Mouse (Mus musculus) heart, embryonic 12.5 days (tissue): ENCODE results near the gene Prkci. TPM values are rescaled to one million over a fixed set of nuclear protein-coding genes. Genes with fewer than 3 reads are reported as not detected.

Experiments used
- ATAC-seq: fragments of 200-750 bp; cut with Nextera tagmentation; 2 replicates; pipeline ENCODE4 v1.8.0; 2017; ENCODE audit warnings: moderate TSS enrichment, moderate library complexity; ENCODE audit not compliant: insufficient number of reproducible peaks, low FRiP score
- H3K27ac ChIP-seq: fragments of 300-500 bp; sonication (generic); 2 replicates; pipeline ENCODE4 v1.5.1; 2016; ENCODE audit warnings: mild to moderate bottlenecking, moderate library complexity; ENCODE audit not compliant: poor library complexity, severe bottlenecking
- H3K27me3 ChIP-seq: fragments of 300-500 bp; sonication (generic); replicated peaks from 2 replicates; pipeline ENCODE4 v1.6.1; 2016; ENCODE audit warnings: mild to moderate bottlenecking, moderate library complexity
- H3K36me3 ChIP-seq: fragments of 300-500 bp; sonication (generic); 2 replicates; pipeline ENCODE4 v1.6.1; 2016; ENCODE audit warnings: mild to moderate bottlenecking, moderate library complexity
- H3K4me1 ChIP-seq: fragments of 300-500 bp; sonication (generic); replicated peaks from 2 replicates; pipeline ENCODE4 v1.6.1; 2016; ENCODE audit warnings: mild to moderate bottlenecking
- H3K4me2 ChIP-seq: fragments of 300-500 bp; sonication (generic); 2 replicates; pipeline ENCODE4 v1.6.1; 2016; ENCODE audit warnings: mild to moderate bottlenecking, moderate library complexity
- H3K4me3 ChIP-seq: fragments of 300-500 bp; sonication (generic); 2 replicates; pipeline ENCODE4 v1.5.1; 2016; ENCODE audit warnings: mild to moderate bottlenecking
- H3K9ac ChIP-seq: fragments of 300-500 bp; sonication (generic); 2 replicates; pipeline ENCODE4 v1.6.1; 2016; ENCODE audit warnings: mild to moderate bottlenecking, moderate library complexity
- H3K9me3 ChIP-seq: fragments of 300-500 bp; sonication (generic); replicated peaks from 2 replicates; pipeline ENCODE4 v1.6.1; 2016; ENCODE audit warnings: mild to moderate bottlenecking, moderate library complexity
- WGBS: fragments of 180-500 bp; shearing (Covaris S2); methylation state at CpG from one replicate; pipeline ENCODE4 v1.1.7; 2016; 5-methylcytosine and 5-hydroxymethylcytosine counted together
- polyA plus RNA-seq: library from polyadenylated mRNA; unstranded; fragments of >200 nt; fragmentation: Nextera tagmentation; extraction: Ambion mirVana; gene quantifications from 2 replicates; pipeline ENCODE4 v1.2.1, GENCODE M21; 2016

Gene Prkci
- polyA plus RNA-seq, 1 experiment from 2014 or later, result 28.9 TPM

- Histone ChIP-seq H3K4me1 (peaks cover 28% of the 10 kb centered on the region), H3K27ac (peak overlapping the region; percentile 93), H3K27me3 (no peaks in the 10 kb centered on the region), H3K9ac (peak overlapping the region; percentile 96), H3K4me2 (peak overlapping the region; percentile 74), H3K4me3 (peak overlapping the region; percentile 98), H3K9me3 (no peaks in the 10 kb centered on the region), H3K36me3 (no peaks in the 10 kb centered on the region)
- under 1% methylated on average over 49 of the region's 49 CpGs for WGBS
- ATAC-seq, result peak; percentile 64; the same call in 1 of the 2 replicates
Measured at GRCm38 (mm10) chr3:30995899-30996687, 546 bp downstream of the Prkci start.

- Histone ChIP-seq H3K36me3 (no peaks in the 10 kb centered on the region), H3K9ac (peak overlapping the region; percentile 96), H3K27ac (peak overlapping the region; percentile 93; the same call in 1 of the 2 replicates), H3K27me3 (no peaks in the 10 kb centered on the region), H3K9me3 (no peaks in the 10 kb centered on the region), H3K4me2 (peak overlapping the region; percentile 74), H3K4me3 (peak overlapping the region; percentile 98), H3K4me1 (peaks cover 33% of the 10 kb centered on the region)
- 2% methylated on average over 4 of the region's 4 CpGs for WGBS
- ATAC-seq, result no peak
Measured at GRCm38 (mm10) chr3:30996688-30997014, 1.1 kb downstream of the Prkci start.

GRCm38 (mm10) chr3:30999401-31000017 lies 4.0 kb downstream of the Prkci start:
- WGBS, result 68% methylated on average over 10 of the region's 10 CpGs
- peaks cover 4% of the 10 kb centered on the region; the same call in 1 of the 2 replicates for H3K36me3 ChIP-seq
- no peaks in the 10 kb centered on the region for H3K27me3 ChIP-seq
- H3K9me3 ChIP-seq, result peaks cover 4% of the 10 kb centered on the region
- 0 out of 2 replicates have a peak overlapping the region, but pooled peaks have one; percentile 1 for H3K27ac ChIP-seq
- no peak overlapping the region for H3K9ac ChIP-seq
- ATAC-seq, result no peak
- no peak overlapping the region for H3K4me3 ChIP-seq
- H3K4me2 ChIP-seq, result no peak overlapping the region
- peaks cover 33% of the 10 kb centered on the region for H3K4me1 ChIP-seq

- Histone ChIP-seq H3K36me3 (peaks cover 4% of the 10 kb centered on the region; the same call in 1 of the 2 replicates), H3K4me1 (peaks cover 37% of the 10 kb centered on the region), H3K9ac (no peak overlapping the region), H3K27ac (0 out of 2 replicates have a peak overlapping the region, but pooled peaks have one; percentile 1), H3K9me3 (peaks cover 4% of the 10 kb centered on the region), H3K27me3 (no peaks in the 10 kb centered on the region), H3K4me3 (no peak overlapping the region), H3K4me2 (no peak overlapping the region)
- ATAC-seq, result no peak
- WGBS, result 36% methylated on average over 4 of the region's 4 CpGs
Measured at GRCm38 (mm10) chr3:31000018-31000407, 4.5 kb downstream of the Prkci start.

- Histone ChIP-seq H3K27ac (no peak overlapping the region), H3K27me3 (no peaks in the 10 kb centered on the region), H3K4me1 (peaks cover 37% of the 10 kb centered on the region), H3K36me3 (peaks cover 4% of the 10 kb centered on the region; the same call in 1 of the 2 replicates), H3K9ac (no peak overlapping the region), H3K4me3 (no peak overlapping the region), H3K4me2 (no peak overlapping the region), H3K9me3 (peaks cover 4% of the 10 kb centered on the region)
- ATAC-seq, result no peak
- WGBS, result 60% methylated on average over 3 of the region's 3 CpGs
Measured at GRCm38 (mm10) chr3:31001048-31001676, 5.6 kb downstream of the Prkci start.

GRCm38 (mm10) chr3:31004320-31005209 lies 9.0 kb downstream of the Prkci start:
- Histone ChIP-seq H3K4me3 (no peak overlapping the region), H3K36me3 (peaks cover 4% of the 10 kb centered on the region; the same call in 1 of the 2 replicates), H3K27ac (no peak overlapping the region), H3K9me3 (peaks cover 4% of the 10 kb centered on the region), H3K27me3 (no peaks in the 10 kb centered on the region), H3K4me2 (no peak overlapping the region), H3K4me1 (peaks cover 17% of the 10 kb centered on the region), H3K9ac (no peak overlapping the region)
- ATAC-seq, result no peak
- 76% methylated on average over 6 of the region's 6 CpGs for WGBS

- ATAC-seq, result no peak
- Histone ChIP-seq H3K9me3 (no peaks in the 10 kb centered on the region), H3K36me3 (0 out of 2 replicates have a peak, but pooled peaks cover 1% of the 10 kb centered on the region), H3K4me3 (no peak overlapping the region), H3K4me2 (no peak overlapping the region), H3K27me3 (no peaks in the 10 kb centered on the region), H3K9ac (no peak overlapping the region), H3K27ac (no peak overlapping the region), H3K4me1 (peaks cover 24% of the 10 kb centered on the region)
- WGBS, result 91% methylated on average over 2 of the region's 2 CpGs
Measured at GRCm38 (mm10) chr3:31014374-31014773, 18.8 kb downstream of the Prkci start.

- no peak overlapping the region for H3K9ac ChIP-seq
- peaks cover 10% of the 10 kb centered on the region for H3K36me3 ChIP-seq
- H3K27ac ChIP-seq, result 0 out of 2 replicates have a peak overlapping the region, but pooled peaks have one; percentile 26
- WGBS, result 78% methylated on average over 10 of the region's 10 CpGs
- peaks cover 24% of the 10 kb centered on the region for H3K4me1 ChIP-seq
- no peaks in the 10 kb centered on the region for H3K27me3 ChIP-seq
- no peak overlapping the region for H3K4me2 ChIP-seq
- ATAC-seq, result no peak
- H3K4me3 ChIP-seq, result no peak overlapping the region
- H3K9me3 ChIP-seq, result no peaks in the 10 kb centered on the region
Measured at GRCm38 (mm10) chr3:31015682-31016443, 20.3 kb downstream of the Prkci start.

- H3K27me3 ChIP-seq, result no peaks in the 10 kb centered on the region
- H3K4me2 ChIP-seq, result no peak overlapping the region
- no peak overlapping the region for H3K9ac ChIP-seq
- H3K4me3 ChIP-seq, result no peak overlapping the region
- no peaks in the 10 kb centered on the region for H3K9me3 ChIP-seq
- H3K27ac ChIP-seq, result no peak overlapping the region
- WGBS, result 55% methylated on average over 9 of the region's 9 CpGs
- peaks cover 13% of the 10 kb centered on the region for H3K36me3 ChIP-seq
- ATAC-seq, result no peak
- H3K4me1 ChIP-seq, result peaks cover 25% of the 10 kb centered on the region
Measured at GRCm38 (mm10) chr3:31016594-31017196, 21.1 kb downstream of the Prkci start.

- no peak for ATAC-seq
- WGBS, result 63% methylated on average over 4 of the region's 4 CpGs
- Histone ChIP-seq H3K36me3 (peaks cover 13% of the 10 kb centered on the region), H3K4me3 (no peak overlapping the region), H3K4me2 (no peak overlapping the region), H3K27ac (no peak overlapping the region), H3K9ac (no peak overlapping the region), H3K9me3 (no peaks in the 10 kb centered on the region), H3K27me3 (no peaks in the 10 kb centered on the region), H3K4me1 (peaks cover 35% of the 10 kb centered on the region)
Measured at GRCm38 (mm10) chr3:31017652-31018051, 22.1 kb downstream of the Prkci start.
